Mouse (Mus musculus) kidney, adult 2 months (tissue): ENCODE measurements around the gene Saxo1.

Source experiments
- CTCF ChIP-seq: fragments of 200-500 bp; conservative IDR thresholded peaks from 2 replicates; pipeline ENCODE4 v1.5.1; 2011; ENCODE audit warnings: low read depth, mild to moderate bottlenecking, control low read depth, low read length, moderate library complexity, mixed read lengths; ENCODE audit not compliant: insufficient read depth, insufficient read length
- POLR2A ChIP-seq: fragments of 200-500 bp; IDR thresholded peaks from one replicate; pipeline ENCODE4 v1.6.1; 2011; ENCODE audit warnings: low read depth, low read length, control low read depth

DNA sequence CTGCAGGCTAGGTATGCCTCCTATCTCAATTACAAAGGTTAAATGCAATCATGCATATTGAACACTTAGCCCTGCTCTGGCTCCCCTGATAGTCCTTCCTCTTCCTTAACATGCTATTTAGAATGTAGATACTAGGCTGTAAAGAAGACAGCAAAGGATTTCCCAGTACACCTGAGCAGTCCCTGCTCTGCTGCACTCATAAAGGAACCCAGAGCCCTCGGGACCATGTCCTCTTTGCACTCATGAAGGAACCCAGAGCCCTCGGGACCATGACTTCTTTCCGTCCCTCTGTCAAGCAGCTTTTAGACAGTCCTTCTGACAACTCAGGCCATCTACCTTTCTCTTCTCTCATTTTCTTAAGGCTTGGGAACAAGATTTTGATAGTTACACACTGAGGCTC, 22.5 kb upstream of the Saxo1 start:
- TF ChIP-seq CTCF: no peak
- no peak for TF ChIP-seq POLR2A
